Mouse (Mus musculus): ENCODE measurements around the gene Heatr6. TPM values are rescaled to one million over a fixed set of nuclear protein-coding genes. Genes with fewer than 3 reads are reported as not detected.

Gene Heatr6
- polyA plus RNA-seq, 1 experiment from 2014 or later = 29.7 TPM

DNA sequence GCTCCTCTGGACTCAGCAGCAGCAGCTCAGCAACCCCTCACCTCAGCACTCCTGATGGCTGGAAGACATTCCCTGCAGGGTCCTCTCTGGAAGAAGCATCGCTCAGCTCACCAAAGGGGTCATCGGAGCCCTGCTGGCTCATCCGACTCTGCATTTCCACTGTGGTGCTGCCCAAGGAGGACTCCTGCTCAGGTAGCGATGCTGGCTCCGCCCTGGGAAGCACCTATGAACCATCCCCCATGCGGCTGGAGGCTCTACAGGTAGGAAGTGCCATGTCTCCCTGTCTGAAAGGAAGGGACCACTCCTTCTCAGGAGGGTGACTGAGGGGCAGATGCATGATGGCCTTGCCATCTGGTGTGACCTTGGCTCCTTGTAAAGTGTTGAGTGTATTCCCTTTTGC is 18.8 kb downstream of the Heatr6 start:
- DNase-seq (ENCODE audit: low spot score) = no peak
- no peak overlapping the region for H3K27ac ChIP-seq (ENCODE audit: low read depth, low read length)
- H3K4me3 ChIP-seq (ENCODE audit: low read depth, low read length) = no peak overlapping the region
- H3K9ac ChIP-seq (ENCODE audit: low read length) = no peak overlapping the region
- no peaks in the 10 kb centered on the region for H3K27me3 ChIP-seq (ENCODE audit: control insufficient read depth, insufficient read depth, low read length)
- no peak overlapping the region for H3K4me2 ChIP-seq (ENCODE audit: low read depth)
- no peaks in the 10 kb centered on the region for H3K9me3 ChIP-seq (ENCODE audit: control insufficient read depth, low read length)
- WGBS = 97% methylated on average over 6 of the region's 6 CpGs
- ATAC-seq (ENCODE audit: insufficient read depth, low FRiP score, low TSS enrichment) = no peak
- H3K36me3 ChIP-seq (ENCODE audit: control insufficient read depth, insufficient read depth, low read length) = peaks cover 23% of the 10 kb centered on the region
- H3K4me1 ChIP-seq (ENCODE audit: control insufficient read depth, insufficient read depth, low read length) = no peaks in the 10 kb centered on the region

DNA sequence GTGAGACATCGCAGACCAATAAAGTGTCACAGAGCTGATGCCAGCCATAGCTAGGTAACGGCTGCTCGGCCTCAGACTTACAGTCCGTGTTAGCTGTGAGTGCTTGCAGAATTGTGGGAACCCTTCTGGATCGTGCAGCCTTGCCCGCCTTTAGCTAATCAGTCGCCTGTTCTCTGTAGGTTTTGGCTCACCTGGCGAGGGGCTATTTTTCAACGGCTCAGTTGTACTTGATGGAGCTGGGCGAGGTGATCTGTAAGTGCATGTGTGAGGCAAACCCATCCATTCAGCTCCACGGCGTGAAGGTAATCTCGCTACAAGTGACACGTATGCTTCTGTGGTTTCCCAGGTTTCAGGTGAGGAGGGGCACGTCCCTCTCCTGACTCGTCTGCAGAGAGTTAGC is 20.2 kb downstream of the Heatr6 start:
- WGBS = 92% methylated on average over 16 of the region's 16 CpGs
- Histone ChIP-seq H3K4me1 (ENCODE audit: control insufficient read depth, insufficient read depth, low read length) (no peaks in the 10 kb centered on the region), H3K9ac (ENCODE audit: low read length) (no peak overlapping the region), H3K4me2 (ENCODE audit: low read depth) (no peak overlapping the region), H3K4me3 (ENCODE audit: low read depth, low read length) (no peak overlapping the region), H3K36me3 (ENCODE audit: control insufficient read depth, insufficient read depth, low read length) (peaks cover 23% of the 10 kb centered on the region), H3K9me3 (ENCODE audit: control insufficient read depth, low read length) (no peaks in the 10 kb centered on the region), H3K27ac (ENCODE audit: low read depth, low read length) (no peak overlapping the region), H3K27me3 (ENCODE audit: control insufficient read depth, insufficient read depth, low read length) (no peaks in the 10 kb centered on the region)
- ATAC-seq (ENCODE audit: insufficient read depth, low FRiP score, low TSS enrichment) (no peak), DNase-seq (ENCODE audit: low spot score) (no peak)

GRCm38 (mm10) chr11:83774324-83774723 is 20.8 kb downstream of the Heatr6 start:
- peaks cover 25% of the 10 kb centered on the region for H3K36me3 ChIP-seq (ENCODE audit: control insufficient read depth, insufficient read depth, low read length)
- DNase-seq (ENCODE audit: low spot score) (no peak), ATAC-seq (ENCODE audit: insufficient read depth, low FRiP score, low TSS enrichment) (no peak)
- no peak overlapping the region for H3K9ac ChIP-seq (ENCODE audit: low read length)
- H3K4me2 ChIP-seq (ENCODE audit: low read depth) = no peak overlapping the region
- WGBS = 97% methylated on average over 11 of the region's 11 CpGs
- H3K27ac ChIP-seq (ENCODE audit: low read depth, low read length) = no peak overlapping the region
- H3K4me1 ChIP-seq (ENCODE audit: control insufficient read depth, insufficient read depth, low read length) = no peaks in the 10 kb centered on the region
- no peaks in the 10 kb centered on the region for H3K27me3 ChIP-seq (ENCODE audit: control insufficient read depth, insufficient read depth, low read length)
- H3K4me3 ChIP-seq (ENCODE audit: low read depth, low read length) = no peak overlapping the region
- H3K9me3 ChIP-seq (ENCODE audit: control insufficient read depth, low read length) = no peaks in the 10 kb centered on the region

- Histone ChIP-seq H3K4me1 (ENCODE audit: control insufficient read depth, insufficient read depth, low read length) (no peaks in the 10 kb centered on the region), H3K27ac (ENCODE audit: low read depth, low read length) (no peak overlapping the region), H3K27me3 (ENCODE audit: control insufficient read depth, insufficient read depth, low read length) (no peaks in the 10 kb centered on the region), H3K4me3 (ENCODE audit: low read depth, low read length) (no peak overlapping the region), H3K4me2 (ENCODE audit: low read depth) (no peak overlapping the region), H3K9me3 (ENCODE audit: control insufficient read depth, low read length) (no peaks in the 10 kb centered on the region), H3K9ac (ENCODE audit: low read length) (no peak overlapping the region), H3K36me3 (ENCODE audit: control insufficient read depth, insufficient read depth, low read length) (peaks cover 30% of the 10 kb centered on the region)
- ATAC-seq (ENCODE audit: insufficient read depth, low FRiP score, low TSS enrichment) (no peak), DNase-seq (ENCODE audit: low spot score) (no peak)
- WGBS = 94% methylated on average over 8 of the region's 8 CpGs
Observed at GRCm38 (mm10) chr11:83776798-83777197, 23.3 kb downstream of the Heatr6 start.

DNA sequence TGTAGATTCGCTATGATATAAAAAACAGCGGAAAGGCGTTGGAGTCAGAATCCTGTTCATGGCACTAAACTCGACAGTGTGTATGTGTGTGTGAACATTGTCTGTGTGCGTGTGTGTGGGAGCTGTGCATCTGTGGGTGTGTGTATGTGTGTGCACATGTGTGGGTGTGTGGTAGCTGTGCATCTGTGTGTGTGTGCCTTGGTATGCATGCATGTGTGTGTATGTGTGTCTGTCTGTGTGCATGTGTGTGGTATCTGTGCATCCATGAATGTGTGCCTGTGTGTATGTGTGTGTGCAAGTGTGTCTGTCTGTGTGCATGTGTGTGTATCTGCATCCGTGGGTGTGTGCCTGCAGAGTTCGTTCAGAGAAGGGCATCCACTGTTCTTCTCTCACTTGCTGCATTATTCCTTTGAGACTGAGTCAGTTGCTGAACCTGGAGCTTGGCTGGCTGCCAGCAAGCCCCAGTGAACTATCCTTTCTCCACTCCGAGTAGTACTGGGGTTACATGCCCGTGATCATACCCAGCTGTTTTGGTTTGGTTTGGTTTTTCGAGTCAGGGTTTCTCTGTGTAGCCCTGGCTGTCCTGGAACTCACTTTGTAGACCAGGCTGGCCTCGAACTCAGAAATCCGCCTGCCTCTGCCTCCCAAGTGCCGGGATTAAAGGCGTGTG is 30.6 kb downstream of the Heatr6 start:
- no peak for DNase-seq (ENCODE audit: low spot score)
- Histone ChIP-seq H3K9me3 (ENCODE audit: control insufficient read depth, low read length) (no peaks in the 10 kb centered on the region), H3K27ac (ENCODE audit: low read depth, low read length) (no peak overlapping the region), H3K36me3 (ENCODE audit: control insufficient read depth, insufficient read depth, low read length) (peaks cover 15% of the 10 kb centered on the region), H3K4me2 (ENCODE audit: low read depth) (no peak overlapping the region), H3K4me3 (ENCODE audit: low read depth, low read length) (no peak overlapping the region), H3K27me3 (ENCODE audit: control insufficient read depth, insufficient read depth, low read length) (no peaks in the 10 kb centered on the region), H3K4me1 (ENCODE audit: control insufficient read depth, insufficient read depth, low read length) (no peaks in the 10 kb centered on the region), H3K9ac (ENCODE audit: low read length) (no peak overlapping the region)
- no peak for ATAC-seq (ENCODE audit: insufficient read depth, low FRiP score, low TSS enrichment)
- 93% methylated on average over 14 of the region's 14 CpGs for WGBS

DNA sequence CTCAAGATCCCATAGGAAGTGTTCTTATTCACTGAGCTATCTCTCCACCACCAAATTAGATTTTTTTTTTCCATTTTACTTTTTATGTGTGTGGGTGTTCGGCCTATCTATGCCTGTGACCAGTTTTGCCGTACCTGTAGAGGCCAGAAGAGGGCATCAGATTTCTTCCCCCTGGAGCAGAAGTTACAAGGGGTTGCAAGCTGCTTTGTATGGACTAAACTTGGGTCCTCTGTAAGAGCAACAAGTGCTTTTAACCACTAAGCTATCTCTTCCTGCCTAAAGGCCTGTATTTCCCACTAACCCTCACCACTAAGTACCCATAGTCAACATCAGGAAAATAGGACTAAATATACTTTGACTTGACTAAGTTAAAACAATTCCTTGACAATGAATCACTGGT is 31.2 kb downstream of the Heatr6 start:
- Histone ChIP-seq H3K9ac (ENCODE audit: low read length) (no peak overlapping the region), H3K4me3 (ENCODE audit: low read depth, low read length) (no peak overlapping the region), H3K4me1 (ENCODE audit: control insufficient read depth, insufficient read depth, low read length) (no peaks in the 10 kb centered on the region), H3K4me2 (ENCODE audit: low read depth) (no peak overlapping the region), H3K27me3 (ENCODE audit: control insufficient read depth, insufficient read depth, low read length) (no peaks in the 10 kb centered on the region), H3K9me3 (ENCODE audit: control insufficient read depth, low read length) (no peaks in the 10 kb centered on the region), H3K36me3 (ENCODE audit: control insufficient read depth, insufficient read depth, low read length) (peaks cover 15% of the 10 kb centered on the region), H3K27ac (ENCODE audit: low read depth, low read length) (no peak overlapping the region)
- WGBS = 77% methylated on average over 2 of the region's 2 CpGs
- ATAC-seq (ENCODE audit: insufficient read depth, low FRiP score, low TSS enrichment) (no peak), DNase-seq (ENCODE audit: low spot score) (no peak)

- WGBS = 24% methylated on average over 2 of the region's 2 CpGs
- peak; percentile 59 for DNase-seq (ENCODE audit: low spot score)
- ATAC-seq (ENCODE audit: insufficient read depth, low FRiP score, low TSS enrichment) = no peak
Observed at GRCm38 (mm10) chr11:83785366-83785765, 31.9 kb downstream of the Heatr6 start.

DNA sequence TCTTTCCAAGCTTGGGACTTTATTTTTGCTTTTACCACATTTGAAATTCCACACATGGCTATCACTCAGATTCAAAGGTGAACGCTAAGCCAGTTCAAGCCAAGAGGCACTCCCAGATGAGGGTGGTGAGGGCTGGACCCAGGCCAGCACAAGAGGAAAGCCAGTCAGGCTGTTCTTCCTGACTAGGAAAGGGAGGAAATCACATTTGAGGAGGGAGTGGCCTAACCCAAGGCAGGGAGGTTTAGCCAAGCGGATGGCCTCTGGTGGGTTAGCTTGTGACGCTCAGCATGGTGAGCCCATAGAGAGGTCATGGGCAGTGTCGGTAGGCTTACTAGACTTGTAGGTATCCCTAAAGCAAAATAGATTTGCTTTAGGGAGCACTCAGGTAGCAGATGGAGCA is 33.3 kb downstream of the Heatr6 start:
- no peak for ATAC-seq (ENCODE audit: insufficient read depth, low FRiP score, low TSS enrichment)
- Histone ChIP-seq H3K36me3 (ENCODE audit: control insufficient read depth, insufficient read depth, low read length) (peaks cover 6% of the 10 kb centered on the region; the same call in 1 of the 2 replicates), H3K27me3 (ENCODE audit: control insufficient read depth, insufficient read depth, low read length) (no peaks in the 10 kb centered on the region), H3K4me2 (ENCODE audit: low read depth) (no peak overlapping the region), H3K4me3 (ENCODE audit: low read depth, low read length) (no peak overlapping the region), H3K9ac (ENCODE audit: low read length) (no peak overlapping the region), H3K9me3 (ENCODE audit: control insufficient read depth, low read length) (no peaks in the 10 kb centered on the region), H3K4me1 (ENCODE audit: control insufficient read depth, insufficient read depth, low read length) (no peaks in the 10 kb centered on the region), H3K27ac (ENCODE audit: low read depth, low read length) (no peak overlapping the region)
- no peak for DNase-seq (ENCODE audit: low spot score)
- WGBS = 80% methylated on average over 4 of the region's 4 CpGs

More at GRCm38 (mm10) chr11:83785366-83785765, 31.9 kb downstream of the Heatr6 start:
- H3K4me2 ChIP-seq (ENCODE audit: low read depth) = no peak overlapping the region
- H3K36me3 ChIP-seq (ENCODE audit: control insufficient read depth, insufficient read depth, low read length) = peaks cover 11% of the 10 kb centered on the region
- no peak overlapping the region for H3K4me3 ChIP-seq (ENCODE audit: low read depth, low read length)
- H3K27ac ChIP-seq (ENCODE audit: low read depth, low read length) = no peak overlapping the region
- no peaks in the 10 kb centered on the region for H3K9me3 ChIP-seq (ENCODE audit: control insufficient read depth, low read length)
- H3K27me3 ChIP-seq (ENCODE audit: control insufficient read depth, insufficient read depth, low read length) = no peaks in the 10 kb centered on the region
- no peaks in the 10 kb centered on the region for H3K4me1 ChIP-seq (ENCODE audit: control insufficient read depth, insufficient read depth, low read length)
- H3K9ac ChIP-seq (ENCODE audit: low read length) = no peak overlapping the region

DNA sequence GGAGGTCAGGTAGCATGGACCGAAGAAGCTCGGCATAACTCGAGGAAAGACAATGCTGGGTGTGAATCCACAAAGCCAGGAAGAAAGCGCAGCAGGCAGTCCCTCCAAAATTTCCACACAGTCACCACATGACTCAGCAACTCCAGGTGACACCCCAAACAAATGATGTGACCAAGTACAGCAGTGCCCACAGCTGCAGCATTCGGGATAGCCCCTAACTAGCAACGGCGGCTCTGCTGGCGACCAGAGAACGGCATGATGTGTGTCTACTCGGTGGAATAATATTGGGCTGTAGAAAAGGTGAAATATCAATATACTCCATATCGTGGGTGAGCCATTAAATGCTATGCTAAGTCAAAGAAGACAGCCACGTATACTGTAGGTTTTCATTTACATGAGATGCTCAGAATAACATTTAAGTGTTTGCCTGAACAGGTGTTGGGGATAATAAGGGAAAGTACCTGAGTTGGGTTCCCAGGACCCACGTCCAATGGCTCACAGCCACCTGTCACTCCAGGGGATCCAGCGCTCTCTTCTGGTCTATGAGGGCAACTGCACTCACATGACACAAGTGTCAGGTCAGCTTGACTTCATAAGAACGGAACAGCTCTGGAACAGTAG is 34.0 kb downstream of the Heatr6 start:
- H3K27ac ChIP-seq (ENCODE audit: low read depth, low read length) = no peak overlapping the region
- no peak overlapping the region for H3K9ac ChIP-seq (ENCODE audit: low read length)
- no peak for ATAC-seq (ENCODE audit: insufficient read depth, low FRiP score, low TSS enrichment)
- no peaks in the 10 kb centered on the region for H3K4me1 ChIP-seq (ENCODE audit: control insufficient read depth, insufficient read depth, low read length)
- no peaks in the 10 kb centered on the region for H3K27me3 ChIP-seq (ENCODE audit: control insufficient read depth, insufficient read depth, low read length)
- H3K4me2 ChIP-seq (ENCODE audit: low read depth) = no peak overlapping the region
- DNase-seq (ENCODE audit: low spot score) = no peak
- no peak overlapping the region for H3K4me3 ChIP-seq (ENCODE audit: low read depth, low read length)
- no peaks in the 10 kb centered on the region for H3K9me3 ChIP-seq (ENCODE audit: control insufficient read depth, low read length)
- 85% methylated on average over 15 of the region's 15 CpGs for WGBS
- H3K36me3 ChIP-seq (ENCODE audit: control insufficient read depth, insufficient read depth, low read length) = peaks cover 3% of the 10 kb centered on the region; the same call in 1 of the 2 replicates

Measured in neural tube, embryonic 11.5 days (tissue).